Mouse (Mus musculus): ENCODE data around the gene Nat14. TPM values are rescaled to one million over a fixed set of nuclear protein-coding genes. Genes with fewer than 3 reads are reported as not detected.
A peak's percentile ranks its signal among the peaks of the same experiment; 100 is the strongest.

Nat14 gene
- polyA plus RNA-seq, 1 experiment from 2014 or later = 5.4 TPM

DNA sequence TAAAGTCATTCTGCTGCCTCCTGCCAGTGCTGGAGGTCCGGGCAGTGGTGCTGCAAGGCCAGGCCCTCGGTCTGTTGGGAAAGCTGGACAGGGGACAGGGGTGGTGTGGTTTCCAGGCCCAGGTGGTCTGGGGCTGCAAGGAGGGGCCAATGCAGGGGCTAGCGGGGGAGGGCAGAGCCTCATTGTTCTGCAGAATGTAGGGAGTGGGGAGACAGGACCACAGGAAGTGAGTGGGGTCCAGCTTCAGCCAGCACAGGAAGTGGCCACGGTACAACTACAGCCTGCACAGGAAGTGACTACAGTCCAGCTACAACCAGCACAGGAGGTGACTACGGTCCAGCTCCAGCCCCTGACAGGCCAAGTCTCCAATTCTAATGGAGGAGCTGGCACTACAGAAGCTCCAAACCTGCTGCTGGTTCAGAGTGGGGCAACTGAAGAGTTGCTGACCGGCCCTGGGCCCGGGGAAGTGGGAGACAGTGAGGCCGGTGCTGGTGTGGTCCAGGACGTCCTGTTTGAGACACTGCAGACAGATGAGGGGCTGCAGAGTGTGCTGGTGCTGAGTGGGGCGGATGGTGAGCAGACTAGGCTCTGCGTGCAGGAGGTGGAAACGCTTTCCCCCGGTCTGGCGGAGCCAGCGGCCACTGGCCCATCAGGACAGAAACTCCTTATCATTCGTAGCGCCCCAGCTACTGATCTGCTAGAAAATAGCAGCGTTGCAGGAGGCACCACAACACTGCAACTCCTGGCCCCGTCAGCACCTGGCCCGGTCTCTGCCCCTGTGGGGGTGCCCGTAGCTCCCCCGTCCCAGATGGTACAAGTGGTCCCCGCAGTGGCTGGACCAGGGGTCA, 628 bp upstream of the Nat14 start:
- no peak for ATAC-seq (ENCODE audit: insufficient number of reproducible peaks, insufficient read depth, low FRiP score, low TSS enrichment)
- H3K27me3 ChIP-seq = no peaks in the 10 kb centered on the region
- H3K9me3 ChIP-seq = no peaks in the 10 kb centered on the region
- peak overlapping the region; percentile 92 for H3K27ac ChIP-seq
- peaks cover 43% of the 10 kb centered on the region for H3K36me3 ChIP-seq
- H3K4me3 ChIP-seq = no peak overlapping the region
- WGBS = 56% methylated on average over 23 of the region's 23 CpGs
- H3K4me2 ChIP-seq (replicated peaks) = no peak overlapping the region
- peak overlapping the region; percentile 36 for H3K9ac ChIP-seq
- H3K4me1 ChIP-seq = peaks cover 64% of the 10 kb centered on the region

DNA sequence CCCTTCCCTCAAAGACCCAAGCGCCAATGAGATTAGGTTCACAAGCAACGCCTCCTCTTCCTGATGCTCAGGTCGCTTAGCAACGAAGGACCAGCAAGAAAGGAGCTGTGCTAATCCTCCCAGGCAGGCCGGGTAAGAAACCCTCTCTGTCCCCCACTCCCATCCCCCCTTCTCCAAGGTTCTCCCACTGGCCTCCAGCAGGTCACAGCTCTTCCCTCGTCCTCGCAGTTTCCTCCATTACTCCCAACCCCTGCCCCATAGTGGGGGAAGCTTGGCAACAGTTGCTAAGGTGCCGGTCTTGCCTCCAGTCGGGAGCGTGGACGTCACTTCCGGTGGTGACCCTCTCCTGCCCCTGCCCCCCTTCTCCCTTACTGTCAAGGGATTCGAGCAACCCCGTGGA, 680 bp downstream of the Nat14 start:
- Histone ChIP-seq H3K27ac (peak overlapping the region; percentile 92), H3K36me3 (peaks cover 39% of the 10 kb centered on the region), H3K9me3 (no peaks in the 10 kb centered on the region), H3K9ac (peak overlapping the region; percentile 34; the same call in 1 of the 2 replicates), H3K4me2 (replicated peaks) (peak overlapping the region; percentile 79), H3K4me1 (peaks cover 65% of the 10 kb centered on the region), H3K27me3 (no peaks in the 10 kb centered on the region), H3K4me3 (peak overlapping the region; percentile 33)
- ATAC-seq (ENCODE audit: insufficient number of reproducible peaks, insufficient read depth, low FRiP score, low TSS enrichment) = peak; percentile 59
- under 1% methylated on average over 14 of the region's 14 CpGs for WGBS

DNA sequence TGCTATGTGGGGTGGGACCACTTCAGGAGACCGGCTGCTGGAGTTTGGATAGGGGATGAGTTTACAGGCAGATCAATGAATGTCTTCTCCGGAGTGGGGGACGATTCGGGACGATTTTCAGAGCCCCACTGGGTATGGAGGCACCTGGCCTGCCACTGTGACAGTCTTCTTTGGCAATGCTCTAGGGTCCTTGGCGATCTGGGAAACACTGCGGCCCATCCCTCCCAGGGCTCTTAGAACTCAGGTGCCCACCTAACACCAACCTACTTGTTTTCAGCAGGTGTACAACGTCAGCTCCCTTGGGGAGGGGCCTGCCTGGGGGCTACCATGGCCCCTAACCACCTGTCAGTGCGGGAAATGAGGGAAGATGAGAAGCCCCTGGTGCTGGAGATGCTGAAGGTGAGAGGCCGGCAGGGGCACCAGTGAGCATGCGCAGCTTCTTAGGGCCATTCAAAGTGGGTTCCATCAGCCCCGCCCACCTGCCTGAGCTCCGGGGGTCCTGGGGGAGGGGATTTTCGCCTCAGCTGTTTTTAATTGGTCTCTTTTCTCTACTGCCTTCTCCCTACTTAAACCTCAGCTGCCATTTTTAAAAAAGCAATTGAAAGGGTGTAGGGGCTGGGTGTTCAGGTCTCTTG, 1.2 kb downstream of the Nat14 start:
- H3K4me3 ChIP-seq = peak overlapping the region; percentile 33
- H3K4me2 ChIP-seq (replicated peaks) = peak overlapping the region; percentile 79
- peaks cover 34% of the 10 kb centered on the region for H3K36me3 ChIP-seq
- peak overlapping the region; percentile 92 for H3K27ac ChIP-seq
- 0 out of 2 replicates have a peak overlapping the region, but pooled peaks have one; percentile 46 for H3K9ac ChIP-seq
- peak; percentile 11 for ATAC-seq (ENCODE audit: insufficient number of reproducible peaks, insufficient read depth, low FRiP score, low TSS enrichment)
- no peaks in the 10 kb centered on the region for H3K9me3 ChIP-seq
- peaks cover 66% of the 10 kb centered on the region for H3K4me1 ChIP-seq
- H3K27me3 ChIP-seq = no peaks in the 10 kb centered on the region
- 2% methylated on average over 14 of the region's 14 CpGs for WGBS

DNA sequence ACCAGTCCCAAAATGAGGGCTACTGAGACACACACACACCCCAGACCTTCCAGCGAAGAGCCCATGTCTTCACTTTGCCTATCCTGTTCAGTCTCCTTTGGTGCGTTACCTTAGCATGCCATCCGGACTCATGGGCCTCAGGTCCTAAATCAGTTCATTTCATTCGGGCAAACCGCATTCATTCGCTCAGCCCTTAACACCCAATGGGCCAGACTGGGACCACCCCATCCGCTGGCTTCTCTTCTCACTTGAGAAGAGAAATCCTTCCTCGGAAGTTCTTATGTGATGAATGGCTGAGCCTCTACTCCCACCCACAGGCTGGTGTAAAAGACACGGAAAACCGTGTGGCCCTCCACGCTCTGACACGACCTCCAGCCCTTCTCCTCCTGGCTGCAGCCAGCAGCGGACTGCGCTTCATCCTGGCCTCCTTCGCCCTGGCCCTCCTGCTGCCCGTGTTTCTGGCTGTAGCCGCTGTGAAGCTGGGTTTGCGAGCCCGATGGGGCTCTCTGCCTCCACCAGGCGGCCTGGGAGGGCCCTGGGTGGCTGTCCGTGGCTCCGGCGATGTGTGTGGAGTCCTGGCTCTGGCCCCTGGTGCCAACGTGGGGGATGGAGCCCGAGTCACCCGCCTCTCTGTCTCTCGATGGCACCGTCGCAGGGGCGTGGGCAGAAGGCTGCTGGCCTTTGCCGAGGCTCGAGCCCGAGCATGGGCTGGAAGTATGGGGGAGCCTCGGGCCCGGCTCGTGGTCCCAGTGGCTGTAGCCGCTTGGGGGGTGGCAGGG, 1.9 kb downstream of the Nat14 start:
- Histone ChIP-seq H3K4me3 (peak overlapping the region; percentile 33), H3K4me1 (peaks cover 66% of the 10 kb centered on the region), H3K27me3 (no peaks in the 10 kb centered on the region), H3K36me3 (peaks cover 28% of the 10 kb centered on the region), H3K4me2 (replicated peaks) (peak overlapping the region; percentile 79), H3K27ac (peak overlapping the region; percentile 92), H3K9me3 (no peaks in the 10 kb centered on the region), H3K9ac (peak overlapping the region; percentile 46)
- no peak for ATAC-seq (ENCODE audit: insufficient number of reproducible peaks, insufficient read depth, low FRiP score, low TSS enrichment)
- 5% methylated on average over 37 of the region's 37 CpGs for WGBS

DNA sequence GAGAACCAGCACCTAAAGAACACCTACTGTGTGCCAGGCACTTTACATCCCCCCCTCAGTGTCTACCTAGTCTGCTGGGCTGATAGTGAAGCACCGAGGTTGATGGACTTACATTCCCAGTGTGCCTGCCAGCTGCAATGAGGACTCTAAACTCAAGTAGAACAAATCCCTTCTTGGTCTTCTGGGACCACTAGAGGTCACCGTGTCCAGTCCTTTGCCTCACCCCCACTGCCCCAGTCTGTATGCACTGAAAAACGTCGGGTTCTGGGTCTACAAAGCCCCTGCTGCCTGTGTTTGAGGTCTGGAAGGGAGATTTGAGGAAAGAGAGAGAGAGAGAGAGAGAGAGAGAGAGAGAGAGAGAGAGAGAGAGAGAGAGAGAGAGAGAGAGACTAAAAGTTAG, 2.7 kb downstream of the Nat14 start:
- H3K4me1 ChIP-seq = peaks cover 66% of the 10 kb centered on the region
- no peak for ATAC-seq (ENCODE audit: insufficient number of reproducible peaks, insufficient read depth, low FRiP score, low TSS enrichment)
- no peaks in the 10 kb centered on the region for H3K27me3 ChIP-seq
- H3K9ac ChIP-seq = peak overlapping the region; percentile 46
- WGBS = 2% methylated on average over 4 of the region's 4 CpGs
- peaks cover 21% of the 10 kb centered on the region for H3K36me3 ChIP-seq
- H3K4me3 ChIP-seq = no peak overlapping the region
- H3K27ac ChIP-seq = peak overlapping the region; percentile 92
- H3K9me3 ChIP-seq = no peaks in the 10 kb centered on the region
- H3K4me2 ChIP-seq (replicated peaks) = peak overlapping the region; percentile 79

DNA sequence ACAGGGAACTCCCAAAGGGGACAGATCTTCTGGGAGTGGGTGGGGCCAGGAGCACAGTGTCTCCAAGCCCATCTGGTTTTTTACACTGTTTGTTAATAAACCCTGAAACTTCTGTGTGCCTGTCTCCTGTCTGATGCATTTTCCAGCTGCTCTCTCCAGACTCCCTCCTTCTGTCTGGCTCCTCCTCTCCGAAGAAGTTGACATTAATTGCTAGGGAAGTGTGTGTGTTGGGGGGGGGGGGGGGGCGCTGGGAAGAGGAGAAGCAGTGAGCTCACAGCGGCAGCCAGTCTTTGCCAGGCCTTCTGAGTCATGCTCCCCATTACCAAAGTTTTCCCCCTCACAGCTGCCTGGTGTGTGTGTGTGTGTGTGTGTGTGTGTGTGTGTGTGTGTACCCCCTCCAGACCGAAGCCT, 3.1 kb downstream of the Nat14 start:
- 8% methylated on average over 3 of the region's 4 CpGs for WGBS
- no peak overlapping the region for H3K9ac ChIP-seq

DNA sequence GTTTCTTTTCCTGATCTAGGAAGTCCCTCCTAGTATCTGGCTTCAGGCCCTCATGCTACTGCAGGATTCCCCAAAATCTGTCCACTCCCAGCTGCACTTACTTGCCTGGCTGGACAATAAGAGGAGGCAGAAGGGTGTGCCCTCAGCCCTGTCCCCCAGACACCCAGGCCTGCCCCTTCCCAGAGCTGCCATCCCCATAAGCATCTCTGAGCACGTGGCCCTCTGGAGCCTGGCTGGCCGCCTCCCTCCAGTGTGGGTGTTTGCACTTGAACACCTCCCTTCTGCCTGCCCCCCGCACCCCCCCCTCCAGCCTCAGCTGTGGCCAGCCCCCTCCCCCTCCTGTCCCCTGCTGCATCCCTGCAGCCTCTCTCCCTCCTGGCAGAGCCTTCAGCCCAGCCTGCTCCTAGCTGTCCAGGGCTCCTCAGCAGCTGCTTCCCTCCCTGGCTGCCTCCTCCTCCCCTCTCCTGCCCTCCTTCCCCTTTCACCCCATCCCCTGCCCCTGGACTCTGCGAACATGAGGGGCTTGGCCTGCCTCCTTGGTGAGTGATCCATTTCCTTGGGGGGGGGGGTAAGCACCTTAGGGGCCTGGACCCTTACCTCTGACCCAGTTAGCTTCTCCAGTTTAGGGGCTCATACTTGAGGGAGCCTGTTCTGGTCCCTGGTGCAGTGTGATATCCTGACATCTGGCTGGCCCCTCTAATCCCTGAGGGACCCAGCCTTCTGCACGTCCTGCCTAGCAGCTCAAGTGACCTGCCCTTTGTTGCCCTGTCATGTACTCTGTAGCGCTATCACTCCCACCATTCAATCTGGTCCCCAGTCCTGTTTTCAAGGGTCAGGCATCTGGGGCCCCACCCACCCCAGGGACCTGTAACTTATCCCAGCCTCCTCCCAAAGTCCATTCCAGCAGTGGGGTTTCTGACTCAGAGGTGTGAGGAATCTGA, 3.9 kb downstream of the Nat14 start, which contains the start of gene Ssc5d:
Gene Ssc5d (plus strand): TSS at position 345 of the 941 bp plus-strand sequence.
- peaks cover 8% of the 10 kb centered on the region for H3K36me3 ChIP-seq
- WGBS = 6% methylated on average over 6 of the region's 6 CpGs
- H3K4me1 ChIP-seq = peaks cover 66% of the 10 kb centered on the region
- no peak within 1 kb of the TSS; the same call in 1 of the 2 replicates for H3K4me3 ChIP-seq
- peak within 1 kb of the TSS; percentile 39 for H3K9ac ChIP-seq
- peak within 1 kb of the TSS; percentile 79; the same call in 1 of the 2 replicates for H3K4me2 ChIP-seq (replicated peaks)
- no peaks in the 10 kb centered on the region for H3K9me3 ChIP-seq
- peak; percentile 45; the same call in 1 of the 2 replicates for ATAC-seq (ENCODE audit: insufficient number of reproducible peaks, insufficient read depth, low FRiP score, low TSS enrichment)
- H3K27ac ChIP-seq = peak within 1 kb of the TSS; percentile 92
- no peaks in the 10 kb centered on the region for H3K27me3 ChIP-seq

More for the DNA sequence above, 3.1 kb downstream of the Nat14 start:
- Histone ChIP-seq H3K36me3 (peaks cover 16% of the 10 kb centered on the region), H3K27ac (peak overlapping the region; percentile 92), H3K27me3 (no peaks in the 10 kb centered on the region), H3K4me1 (peaks cover 66% of the 10 kb centered on the region), H3K4me2 (replicated peaks) (peak overlapping the region; percentile 79; the same call in 1 of the 2 replicates), H3K4me3 (no peak overlapping the region), H3K9me3 (no peaks in the 10 kb centered on the region)
- no peak for ATAC-seq (ENCODE audit: insufficient number of reproducible peaks, insufficient read depth, low FRiP score, low TSS enrichment)

DNA sequence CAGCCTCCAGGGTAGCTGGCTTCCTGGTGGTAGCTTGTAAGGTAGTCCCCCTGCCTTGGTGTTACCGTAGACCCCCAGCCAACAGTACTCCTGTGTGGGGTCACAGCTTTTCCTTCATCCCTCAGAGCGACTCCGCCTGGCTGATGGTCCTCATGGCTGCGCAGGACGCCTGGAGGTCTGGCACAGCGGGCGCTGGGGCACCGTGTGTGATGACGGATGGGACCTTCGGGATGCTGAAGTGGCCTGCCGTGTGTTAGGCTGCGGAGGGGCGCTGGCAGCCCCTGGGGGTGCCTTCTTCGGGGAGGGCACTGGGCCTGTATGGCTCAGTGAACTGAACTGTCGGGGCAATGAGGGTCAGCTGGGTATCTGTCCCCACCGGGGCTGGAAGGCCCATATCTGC, 5.0 kb downstream of the Nat14 start:
- no peak overlapping the region for H3K27ac ChIP-seq
- 74% methylated on average over 16 of the region's 16 CpGs for WGBS

DNA sequence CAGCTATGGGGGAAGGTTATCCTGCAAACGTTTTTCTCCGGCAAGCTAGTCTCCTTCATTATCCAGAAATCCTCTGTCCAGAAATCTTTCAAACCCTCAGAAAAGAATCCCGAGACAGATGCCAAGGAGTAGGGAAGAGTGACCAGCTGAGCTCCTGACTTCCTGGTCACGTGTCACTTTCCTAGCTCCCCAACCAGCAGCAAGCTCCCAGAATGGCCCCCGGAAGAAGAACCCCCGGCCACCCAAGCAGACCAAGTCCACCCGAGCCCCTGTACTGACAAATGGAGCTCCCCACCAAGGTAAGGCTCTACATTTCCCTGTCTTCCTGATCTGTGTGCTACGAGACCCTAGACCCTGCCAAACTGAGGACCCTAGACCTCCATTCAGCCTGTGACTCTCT, 5.9 kb downstream of the Nat14 start:
- H3K4me2 ChIP-seq (replicated peaks) = no peak overlapping the region
- no peak for ATAC-seq (ENCODE audit: insufficient number of reproducible peaks, insufficient read depth, low FRiP score, low TSS enrichment)
- no peaks in the 10 kb centered on the region for H3K27me3 ChIP-seq
- no peak overlapping the region for H3K27ac ChIP-seq
- 60% methylated on average over 8 of the region's 8 CpGs for WGBS
- H3K4me3 ChIP-seq = no peak overlapping the region
- H3K9ac ChIP-seq = no peak overlapping the region
- H3K36me3 ChIP-seq = no peaks in the 10 kb centered on the region
- peaks cover 49% of the 10 kb centered on the region for H3K4me1 ChIP-seq
- H3K9me3 ChIP-seq = no peaks in the 10 kb centered on the region

More for the DNA sequence above, 5.0 kb downstream of the Nat14 start:
- Histone ChIP-seq H3K36me3 (no peaks in the 10 kb centered on the region), H3K4me3 (no peak overlapping the region), H3K4me2 (replicated peaks) (no peak overlapping the region), H3K4me1 (peaks cover 58% of the 10 kb centered on the region), H3K9ac (no peak overlapping the region), H3K27me3 (no peaks in the 10 kb centered on the region), H3K9me3 (no peaks in the 10 kb centered on the region)
- no peak for ATAC-seq (ENCODE audit: insufficient number of reproducible peaks, insufficient read depth, low FRiP score, low TSS enrichment)

DNA sequence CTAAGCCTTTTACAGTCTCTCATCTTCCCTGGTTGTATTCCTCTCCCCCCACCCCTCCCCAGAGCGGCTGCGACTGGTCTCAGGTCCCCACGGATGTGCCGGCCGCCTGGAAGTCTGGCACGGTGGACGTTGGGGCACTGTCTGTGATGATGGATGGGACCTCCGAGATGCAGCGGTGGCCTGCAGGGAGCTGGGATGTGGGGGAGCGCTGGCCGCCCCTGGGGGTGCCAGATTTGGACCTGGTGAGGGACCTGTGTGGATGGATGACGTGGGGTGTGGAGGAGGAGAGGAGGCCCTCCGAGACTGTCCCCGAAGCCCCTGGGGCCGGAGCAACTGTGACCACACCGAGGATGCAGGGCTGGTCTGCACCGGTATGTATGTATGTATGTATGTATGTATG, 6.5 kb downstream of the Nat14 start:
- Histone ChIP-seq H3K27me3 (no peaks in the 10 kb centered on the region), H3K4me3 (no peak overlapping the region), H3K9ac (no peak overlapping the region), H3K36me3 (no peaks in the 10 kb centered on the region), H3K4me1 (peaks cover 43% of the 10 kb centered on the region), H3K4me2 (replicated peaks) (no peak overlapping the region), H3K9me3 (no peaks in the 10 kb centered on the region), H3K27ac (no peak overlapping the region)
- ATAC-seq (ENCODE audit: insufficient number of reproducible peaks, insufficient read depth, low FRiP score, low TSS enrichment) = no peak
- WGBS = 83% methylated on average over 17 of the region's 17 CpGs

Data from embryonic facial prominence, embryonic 12.5 days (tissue).